Mouse (Mus musculus): ENCODE results near the gene Ctps2. TPM values are rescaled to one million over a fixed set of nuclear protein-coding genes. Genes with fewer than 3 reads are reported as not detected.
"Not testable (repeated sequence)": the region's sequence is repeated elsewhere in the genome, so short reads cannot be mapped to it uniquely, and the experiment has no call there.

Ctps2 gene
- total and polyA plus RNA-seq, 2 experiments from 2014 or later, result 14.3 to 29.8 TPM

GRCm38 (mm10) chrX:162887931-162888511 lies 13.0 kb upstream of the Ctps2 start, which contains the start of gene Syap1:
Gene Syap1 (minus strand): TSS chrX:162888447.
- Histone ChIP-seq H3K9ac (replicated peaks; ENCODE audit: low read depth, low read length) (peak within 1 kb of the TSS; percentile 78), H3K4me3 (ENCODE audit: low read depth, low read length) (peak within 1 kb of the TSS; percentile 79), H3K4me2 (ENCODE audit: low read depth, low read length) (peak within 1 kb of the TSS; percentile 71), H3K36me3 (replicated peaks; ENCODE audit: control insufficient read depth, insufficient read depth, low read length) (no peaks in the 10 kb centered on the region), H3K27ac (ENCODE audit: low read depth) (peak within 1 kb of the TSS; percentile 81), H3K9me3 (replicated peaks; ENCODE audit: control insufficient read depth, low read length) (no peaks in the 10 kb centered on the region), H3K27me3 (ENCODE audit: control insufficient read depth, insufficient read depth, low read length) (no peaks in the 10 kb centered on the region), H3K4me1 (ENCODE audit: control insufficient read depth, insufficient read depth) (no peaks in the 10 kb centered on the region)
- TF ChIP-seq EP300 (IDR thresholded peaks at IDR 0.05; ENCODE audit: low read depth), result no peak
- TF ChIP-seq CTCF (IDR thresholded peaks at IDR 0.05; ENCODE audit: low read depth), result no peak
- DNase-seq (ENCODE audit: low spot score) (peak; percentile 70), ATAC-seq (ENCODE audit: insufficient read depth, low read depth) (peak; percentile 97)
- WGBS, result 8% methylated on average over 33 of the region's 47 CpGs

GRCm38 (mm10) chrX:162888575-162889223 lies 12.3 kb upstream of the Ctps2 start:
- not testable (repeated sequence) for ATAC-seq (ENCODE audit: insufficient read depth, low read depth); H3K4me2 ChIP-seq (ENCODE audit: low read depth, low read length); DNase-seq (ENCODE audit: low spot score); H3K27me3 ChIP-seq (ENCODE audit: control insufficient read depth, insufficient read depth, low read length); H3K9ac ChIP-seq (replicated peaks; ENCODE audit: low read depth, low read length); H3K27ac ChIP-seq (ENCODE audit: low read depth); H3K4me1 ChIP-seq (ENCODE audit: control insufficient read depth, insufficient read depth); H3K4me3 ChIP-seq (ENCODE audit: low read depth, low read length); H3K36me3 ChIP-seq (replicated peaks; ENCODE audit: control insufficient read depth, insufficient read depth, low read length); H3K9me3 ChIP-seq (replicated peaks; ENCODE audit: control insufficient read depth, low read length)
- WGBS, result 70% methylated on average over 9 of the region's 25 CpGs

GRCm38 (mm10) chrX:162901371-162902039 lies 467 bp downstream of the Ctps2 start:
- ATAC-seq (ENCODE audit: insufficient read depth, low read depth), result peak; percentile 89
- Histone ChIP-seq H3K4me1 (ENCODE audit: control insufficient read depth, insufficient read depth) (no peaks in the 10 kb centered on the region), H3K4me3 (ENCODE audit: low read depth, low read length) (peak overlapping the region; percentile 70), H3K9ac (replicated peaks; ENCODE audit: low read depth, low read length) (peak overlapping the region; percentile 59), H3K27me3 (ENCODE audit: control insufficient read depth, insufficient read depth, low read length) (no peaks in the 10 kb centered on the region), H3K9me3 (replicated peaks; ENCODE audit: control insufficient read depth, low read length) (no peaks in the 10 kb centered on the region), H3K4me2 (ENCODE audit: low read depth, low read length) (peak overlapping the region; percentile 83), H3K27ac (ENCODE audit: low read depth) (peak overlapping the region; percentile 75), H3K36me3 (replicated peaks; ENCODE audit: control insufficient read depth, insufficient read depth, low read length) (no peaks in the 10 kb centered on the region)
- WGBS, result 21% methylated on average over 22 of the region's 25 CpGs
- DNase-seq (ENCODE audit: low spot score), result peak; percentile 50
- TF ChIP-seq EP300 (IDR thresholded peaks at IDR 0.05; ENCODE audit: low read depth) (no peak), CTCF (IDR thresholded peaks at IDR 0.05; ENCODE audit: low read depth) (no peak)

- ATAC-seq (ENCODE audit: insufficient read depth, low read depth) (peak; percentile 66), DNase-seq (ENCODE audit: low spot score) (no peak)
- H3K4me1 ChIP-seq (ENCODE audit: control insufficient read depth, insufficient read depth), result no peaks in the 10 kb centered on the region
- no peaks in the 10 kb centered on the region for H3K9me3 ChIP-seq (replicated peaks; ENCODE audit: control insufficient read depth, low read length)
- WGBS, result 21% methylated on average over 29 of the region's 29 CpGs
- H3K27me3 ChIP-seq (ENCODE audit: control insufficient read depth, insufficient read depth, low read length), result no peaks in the 10 kb centered on the region
- no peaks in the 10 kb centered on the region for H3K36me3 ChIP-seq (replicated peaks; ENCODE audit: control insufficient read depth, insufficient read depth, low read length)
- H3K9ac ChIP-seq (replicated peaks; ENCODE audit: low read depth, low read length), result peak overlapping the region; percentile 59
- peak overlapping the region; percentile 75 for H3K27ac ChIP-seq (ENCODE audit: low read depth)
- H3K4me2 ChIP-seq (ENCODE audit: low read depth, low read length), result peak overlapping the region; percentile 83
- TF ChIP-seq EP300 (IDR thresholded peaks at IDR 0.05; ENCODE audit: low read depth), result no peak
- TF ChIP-seq CTCF (IDR thresholded peaks at IDR 0.05; ENCODE audit: low read depth), result no peak
- H3K4me3 ChIP-seq (ENCODE audit: low read depth, low read length), result peak overlapping the region; percentile 70
Observed at GRCm38 (mm10) chrX:162902040-162902734, 1.1 kb downstream of the Ctps2 start.

GRCm38 (mm10) chrX:162907554-162907953 lies 6.5 kb downstream of the Ctps2 start:
- 80% methylated on average over 3 of the region's 3 CpGs for WGBS
- TF ChIP-seq EP300 (IDR thresholded peaks at IDR 0.05; ENCODE audit: low read depth) (no peak), CTCF (IDR thresholded peaks at IDR 0.05; ENCODE audit: low read depth) (no peak)
- DNase-seq (ENCODE audit: low spot score) (no peak), ATAC-seq (ENCODE audit: insufficient read depth, low read depth) (no peak)
- H3K4me2 ChIP-seq (ENCODE audit: low read depth, low read length), result no peak overlapping the region
- H3K27ac ChIP-seq (ENCODE audit: low read depth), result no peak overlapping the region
- no peaks in the 10 kb centered on the region for H3K27me3 ChIP-seq (ENCODE audit: control insufficient read depth, insufficient read depth, low read length)
- no peaks in the 10 kb centered on the region for H3K4me1 ChIP-seq (ENCODE audit: control insufficient read depth, insufficient read depth)
- H3K36me3 ChIP-seq (replicated peaks; ENCODE audit: control insufficient read depth, insufficient read depth, low read length), result peaks cover 4% of the 10 kb centered on the region
- H3K4me3 ChIP-seq (ENCODE audit: low read depth, low read length), result no peak overlapping the region
- no peak overlapping the region for H3K9ac ChIP-seq (replicated peaks; ENCODE audit: low read depth, low read length)
- no peaks in the 10 kb centered on the region for H3K9me3 ChIP-seq (replicated peaks; ENCODE audit: control insufficient read depth, low read length)

Data from heart, postnatal 0 days (tissue).